Mouse (Mus musculus): Measurements from ENCODE around the gene Npff.

DNA sequence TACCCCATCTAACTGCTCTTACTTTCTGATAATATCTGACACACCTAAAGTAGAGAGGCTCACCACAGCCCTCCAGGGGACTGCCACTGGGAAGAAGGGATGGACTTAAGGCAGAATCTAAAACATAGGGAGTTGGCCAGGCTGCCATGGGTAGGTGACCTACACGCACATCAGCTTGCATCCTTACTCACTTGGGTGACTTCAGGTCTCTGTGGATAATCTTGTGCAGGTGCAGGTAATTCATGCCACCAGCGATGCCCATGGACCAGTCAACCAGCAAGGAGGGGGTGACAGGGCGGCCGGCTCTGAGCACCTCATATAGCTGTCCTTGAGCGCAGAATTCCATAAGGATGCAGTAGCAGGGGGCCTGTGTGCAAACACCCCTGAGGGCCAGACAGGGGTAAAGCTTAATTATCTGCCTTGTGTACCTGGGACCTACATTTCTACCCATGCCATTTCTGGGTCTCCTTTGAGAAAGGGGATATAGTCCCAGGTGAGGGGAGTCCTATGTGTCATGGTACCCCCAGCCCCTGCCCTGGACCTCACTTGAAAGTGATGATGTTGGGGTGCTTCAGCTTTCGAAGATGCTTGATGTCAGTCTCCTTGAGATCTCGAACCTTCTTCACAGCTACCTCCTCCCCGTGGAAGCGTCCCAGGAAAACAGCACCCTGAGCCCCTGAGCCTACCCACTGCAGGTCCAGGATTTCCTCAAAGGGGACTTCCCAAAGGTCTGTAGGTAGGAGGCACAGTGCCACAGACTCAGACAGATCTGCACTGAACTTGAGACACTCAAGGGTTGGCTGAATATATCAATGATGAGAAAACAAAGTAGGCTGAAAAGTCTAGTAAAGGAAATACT is 20.6 kb downstream of the Npff start:
- TF ChIP-seq CTCF (IDR thresholded peaks at IDR 0.05 in 2 of 3, conservative IDR thresholded peaks at IDR 0.05 in 1 of 3; ENCODE audit: control insufficient read depth in 1 of 3, insufficient read depth in 1 of 3, low read depth in 2 of 3, low read length in 3 of 3, poor library complexity in 1 of 3, severe bottlenecking in 1 of 3) (no peak), RAD21 (IDR thresholded peaks at IDR 0.05; ENCODE audit: low read depth, low read length) (no peak), HCFC1 (IDR thresholded peaks at IDR 0.05; ENCODE audit: low read depth, low read length) (no peak), POLR2A (IDR thresholded peaks at IDR 0.05; ENCODE audit: control insufficient read depth in 1 of 2, insufficient read depth in 1 of 2, low read depth in 1 of 2, low read length in 2 of 2, poor library complexity in 1 of 2) (peak in 1 of 2 experiments; percentile 48; a peak in 1 of 4 replicates), ZNF384 (IDR thresholded peaks at IDR 0.05; ENCODE audit: low read depth, low read length) (no peak), POLR2AphosphoS2 (IDR thresholded peaks at IDR 0.05; ENCODE audit: low read length) (peak; percentile 53), MYC (IDR thresholded peaks at IDR 0.05; ENCODE audit: low read depth, low read length) (no peak)

Measured in MEL (cell line).